Mouse (Mus musculus): Measurements from ENCODE around the gene Gcm1. TPM values are rescaled to one million over a fixed set of nuclear protein-coding genes. Genes with fewer than 3 reads are reported as not detected.
A peak's percentile ranks its signal among the peaks of the same experiment; 100 is the strongest.

Gcm1 gene
- polyA plus RNA-seq, 1 experiment from 2014 or later = not detected

- peak overlapping the region; percentile 75 for H3K27ac ChIP-seq (replicated peaks)
These were observed 30.5 kb upstream of the Gcm1 start for GRCm38 (mm10) chr9:78021256-78021655.

GRCm38 (mm10) chr9:78022187-78022945 is 29.4 kb upstream of the Gcm1 start:
- Histone ChIP-seq H3K27ac (replicated peaks) (peak overlapping the region; percentile 75; the same call in 1 of the 2 replicates), H3K36me3 (no peaks in the 10 kb centered on the region), H3K27me3 (replicated peaks) (no peaks in the 10 kb centered on the region), H3K9me3 (no peaks in the 10 kb centered on the region), H3K4me1 (peaks cover 29% of the 10 kb centered on the region), H3K4me2 (no peak overlapping the region), H3K4me3 (no peak overlapping the region), H3K9ac (no peak overlapping the region; the same call in 1 of the 2 replicates)
- WGBS = 61% methylated on average over 8 of the region's 8 CpGs
- ATAC-seq (ENCODE audit: extremely low read depth, insufficient number of reproducible peaks, low FRiP score, low TSS enrichment) = no peak

More at GRCm38 (mm10) chr9:78021256-78021655, 30.5 kb upstream of the Gcm1 start:
- H3K9me3 ChIP-seq = no peaks in the 10 kb centered on the region
- no peaks in the 10 kb centered on the region for H3K36me3 ChIP-seq
- no peak overlapping the region for H3K4me2 ChIP-seq
- H3K4me1 ChIP-seq = peaks cover 37% of the 10 kb centered on the region
- H3K4me3 ChIP-seq = no peak overlapping the region
- 19% methylated on average over 9 of the region's 9 CpGs for WGBS
- 0 out of 2 replicates have a peak overlapping the region, but pooled peaks have one; percentile 30 for H3K9ac ChIP-seq
- no peaks in the 10 kb centered on the region for H3K27me3 ChIP-seq (replicated peaks)
- peak; percentile 35; the same call in 1 of the 2 replicates for ATAC-seq (ENCODE audit: extremely low read depth, insufficient number of reproducible peaks, low FRiP score, low TSS enrichment)

GRCm38 (mm10) chr9:78024823-78025222 is 26.9 kb upstream of the Gcm1 start:
- no peaks in the 10 kb centered on the region for H3K36me3 ChIP-seq
- no peak overlapping the region for H3K4me3 ChIP-seq
- 19% methylated on average over 3 of the region's 3 CpGs for WGBS
- no peak overlapping the region for H3K9ac ChIP-seq
- H3K4me1 ChIP-seq = peaks cover 28% of the 10 kb centered on the region
- ATAC-seq (ENCODE audit: extremely low read depth, insufficient number of reproducible peaks, low FRiP score, low TSS enrichment) = no peak
- no peaks in the 10 kb centered on the region for H3K9me3 ChIP-seq
- no peak overlapping the region for H3K4me2 ChIP-seq
- no peaks in the 10 kb centered on the region for H3K27me3 ChIP-seq (replicated peaks)
- no peak overlapping the region for H3K27ac ChIP-seq (replicated peaks)

GRCm38 (mm10) chr9:78027099-78027498 is 24.6 kb upstream of the Gcm1 start:
- H3K4me2 ChIP-seq = no peak overlapping the region
- no peaks in the 10 kb centered on the region for H3K27me3 ChIP-seq (replicated peaks)
- H3K4me3 ChIP-seq = no peak overlapping the region
- no peak overlapping the region for H3K27ac ChIP-seq (replicated peaks)
- WGBS = 62% methylated on average over 3 of the region's 3 CpGs
- peaks cover 5% of the 10 kb centered on the region for H3K4me1 ChIP-seq
- ATAC-seq (ENCODE audit: extremely low read depth, insufficient number of reproducible peaks, low FRiP score, low TSS enrichment) = no peak
- H3K36me3 ChIP-seq = no peaks in the 10 kb centered on the region
- no peaks in the 10 kb centered on the region for H3K9me3 ChIP-seq
- H3K9ac ChIP-seq = no peak overlapping the region

- Histone ChIP-seq H3K9ac (no peak overlapping the region), H3K9me3 (no peaks in the 10 kb centered on the region), H3K4me3 (no peak overlapping the region), H3K4me1 (no peaks in the 10 kb centered on the region), H3K36me3 (no peaks in the 10 kb centered on the region), H3K27me3 (replicated peaks) (no peaks in the 10 kb centered on the region), H3K27ac (replicated peaks) (no peak overlapping the region), H3K4me2 (no peak overlapping the region)
- no peak for ATAC-seq (ENCODE audit: extremely low read depth, insufficient number of reproducible peaks, low FRiP score, low TSS enrichment)
- 81% methylated on average over 10 of the region's 10 CpGs for WGBS
These were observed 20.8 kb upstream of the Gcm1 start for GRCm38 (mm10) chr9:78030835-78031456.

- ATAC-seq (ENCODE audit: extremely low read depth, insufficient number of reproducible peaks, low FRiP score, low TSS enrichment) = no peak
- Histone ChIP-seq H3K36me3 (no peaks in the 10 kb centered on the region), H3K4me2 (no peak overlapping the region), H3K4me3 (no peak overlapping the region), H3K27me3 (replicated peaks) (no peaks in the 10 kb centered on the region), H3K9ac (no peak overlapping the region), H3K4me1 (no peaks in the 10 kb centered on the region), H3K27ac (replicated peaks) (no peak overlapping the region), H3K9me3 (no peaks in the 10 kb centered on the region)
- WGBS = 86% methylated on average over 4 of the region's 4 CpGs
These were observed 18.8 kb upstream of the Gcm1 start for GRCm38 (mm10) chr9:78032930-78033329.

- H3K27ac ChIP-seq (replicated peaks) = no peak overlapping the region
- WGBS = 71% methylated on average over 5 of the region's 5 CpGs
- H3K36me3 ChIP-seq = no peaks in the 10 kb centered on the region
- no peak overlapping the region for H3K4me2 ChIP-seq
- H3K9ac ChIP-seq = no peak overlapping the region
- H3K4me1 ChIP-seq = peaks cover 4% of the 10 kb centered on the region; the same call in 1 of the 2 replicates
- no peak for ATAC-seq (ENCODE audit: extremely low read depth, insufficient number of reproducible peaks, low FRiP score, low TSS enrichment)
- H3K9me3 ChIP-seq = no peaks in the 10 kb centered on the region
- H3K27me3 ChIP-seq (replicated peaks) = no peaks in the 10 kb centered on the region
- no peak overlapping the region for H3K4me3 ChIP-seq
These were observed 16.4 kb upstream of the Gcm1 start for GRCm38 (mm10) chr9:78035296-78035695.

- ATAC-seq (ENCODE audit: extremely low read depth, insufficient number of reproducible peaks, low FRiP score, low TSS enrichment) = no peak
- Histone ChIP-seq H3K4me2 (no peak overlapping the region), H3K9ac (no peak overlapping the region), H3K27me3 (replicated peaks) (no peaks in the 10 kb centered on the region), H3K4me3 (no peak overlapping the region), H3K4me1 (peaks cover 4% of the 10 kb centered on the region; the same call in 1 of the 2 replicates), H3K27ac (replicated peaks) (no peak overlapping the region), H3K36me3 (no peaks in the 10 kb centered on the region), H3K9me3 (no peaks in the 10 kb centered on the region)
- WGBS = 72% methylated on average over 8 of the region's 8 CpGs
These were observed 15.9 kb upstream of the Gcm1 start for GRCm38 (mm10) chr9:78035831-78036230.

- Histone ChIP-seq H3K4me3 (no peak overlapping the region), H3K9ac (no peak overlapping the region), H3K36me3 (no peaks in the 10 kb centered on the region), H3K27me3 (replicated peaks) (no peaks in the 10 kb centered on the region), H3K9me3 (no peaks in the 10 kb centered on the region), H3K27ac (replicated peaks) (no peak overlapping the region), H3K4me1 (peaks cover 4% of the 10 kb centered on the region; the same call in 1 of the 2 replicates), H3K4me2 (peak overlapping the region; percentile 34; the same call in 1 of the 2 replicates)
- no peak for ATAC-seq (ENCODE audit: extremely low read depth, insufficient number of reproducible peaks, low FRiP score, low TSS enrichment)
- WGBS = 31% methylated on average over 17 of the region's 18 CpGs
These were observed 12.8 kb upstream of the Gcm1 start for GRCm38 (mm10) chr9:78038755-78039489.

GRCm38 (mm10) chr9:78045171-78045570 is 6.6 kb upstream of the Gcm1 start:
- H3K4me1 ChIP-seq = peaks cover 18% of the 10 kb centered on the region
- H3K9ac ChIP-seq = no peak overlapping the region
- WGBS = 31% methylated on average over 6 of the region's 6 CpGs
- ATAC-seq (ENCODE audit: extremely low read depth, insufficient number of reproducible peaks, low FRiP score, low TSS enrichment) = no peak
- H3K27me3 ChIP-seq (replicated peaks) = no peaks in the 10 kb centered on the region
- no peaks in the 10 kb centered on the region for H3K9me3 ChIP-seq
- H3K4me2 ChIP-seq = no peak overlapping the region
- H3K36me3 ChIP-seq = no peaks in the 10 kb centered on the region
- H3K4me3 ChIP-seq = no peak overlapping the region
- peak overlapping the region; percentile 81 for H3K27ac ChIP-seq (replicated peaks)

- peak overlapping the region; percentile 59 for H3K4me2 ChIP-seq
- WGBS = 36% methylated on average over 20 of the region's 20 CpGs
- no peaks in the 10 kb centered on the region for H3K27me3 ChIP-seq (replicated peaks)
- H3K4me1 ChIP-seq = peaks cover 20% of the 10 kb centered on the region
- H3K9me3 ChIP-seq = no peaks in the 10 kb centered on the region
- no peak for ATAC-seq (ENCODE audit: extremely low read depth, insufficient number of reproducible peaks, low FRiP score, low TSS enrichment)
- H3K36me3 ChIP-seq = no peaks in the 10 kb centered on the region
- 0 out of 2 replicates have a peak overlapping the region, but pooled peaks have one; percentile 2 for H3K9ac ChIP-seq
- H3K4me3 ChIP-seq = peak overlapping the region; percentile 38
- no peak overlapping the region for H3K27ac ChIP-seq (replicated peaks)
These were observed 5.0 kb upstream of the Gcm1 start for GRCm38 (mm10) chr9:78046755-78047154.
